Mouse (Mus musculus) embryo, embryonic 9.5 days (tissue): Measurements from ENCODE around the gene Gm38392.
"Not testable (repeated sequence)": the region's sequence is repeated elsewhere in the genome, so short reads cannot be mapped to it uniquely, and the experiment has no call there.

Source experiments
- DNase-seq: peaks from one replicate; pipeline ENCODE4 v3.0.0-alpha.2; 2017; ENCODE audit errors: extremely low spot score

Gm38392 gene

DNA sequence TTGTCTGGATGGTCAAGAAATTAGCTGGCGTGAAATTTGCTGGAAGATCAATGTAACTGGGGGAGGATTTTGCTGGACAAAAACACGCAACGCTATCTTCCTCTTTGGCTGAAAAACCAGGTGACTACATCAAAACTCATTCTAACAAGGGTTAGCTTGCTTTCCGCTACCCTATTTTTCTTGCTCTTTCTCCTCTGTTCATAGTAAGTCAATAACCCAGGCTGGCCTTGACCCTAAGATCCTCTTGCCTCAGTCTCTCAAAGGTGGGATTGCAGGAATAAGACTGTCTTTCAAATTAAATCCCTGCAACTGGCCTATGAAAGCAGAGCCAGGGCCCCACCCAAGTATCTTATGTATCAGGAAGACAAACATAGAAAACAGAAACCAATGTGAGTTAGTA, at the start of gene Gm38392:
Gene Gm38392, minus strand, starts transcription at position 101 of the 400 bp plus-strand sequence.
- no peak for DNase-seq

- peak; percentile 97 for DNase-seq
Observed at GRCm38 (mm10) chr3:88336058-88337013, 49.3 kb upstream of the Gm38392 start, which contains the start of the genes Tmem79 and Smg5. TSS of gene Tmem79 (minus strand) at chr3:88336148. TSS of gene Smg5 (plus strand) at chr3:88336260.

- peak; percentile 45 for DNase-seq
Observed at GRCm38 (mm10) chr3:88335436-88336053, 48.5 kb upstream of the Gm38392 start.

GRCm38 (mm10) chr3:88334902-88335435, 48.0 kb upstream of the Gm38392 start:
- DNase-seq, result no peak

DNA sequence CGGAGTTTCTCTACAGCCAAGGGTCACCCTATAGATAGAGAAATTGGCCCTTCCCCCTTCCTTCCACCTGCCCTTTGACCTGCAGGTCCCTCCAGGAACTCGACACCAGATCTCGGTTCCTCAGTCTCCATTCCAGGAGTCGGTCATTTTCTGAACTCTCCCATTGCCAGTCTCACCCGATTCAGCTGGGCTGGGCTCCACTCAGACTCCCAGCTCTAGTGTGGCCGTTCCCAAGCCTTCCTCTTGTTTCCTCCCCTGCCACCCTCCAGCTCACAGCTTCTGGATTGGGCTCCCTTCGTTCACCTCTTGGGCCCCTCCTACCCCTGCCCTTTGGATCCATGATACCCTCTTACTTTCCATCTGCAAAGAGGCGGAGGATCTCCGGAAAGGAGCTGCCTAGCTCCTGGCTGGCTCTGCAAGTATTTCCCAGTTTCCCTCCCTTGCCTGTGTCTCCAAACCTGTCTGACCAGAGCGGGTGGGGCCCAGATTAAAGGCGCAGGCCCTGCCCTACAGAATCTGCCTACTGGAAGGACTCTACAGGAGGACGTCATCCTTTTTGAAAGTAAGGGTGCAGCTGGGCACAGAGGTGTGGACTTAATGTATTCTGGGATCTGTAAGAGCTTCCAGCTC, 47.1 kb upstream of the Gm38392 start:
- no peak for DNase-seq

DNA sequence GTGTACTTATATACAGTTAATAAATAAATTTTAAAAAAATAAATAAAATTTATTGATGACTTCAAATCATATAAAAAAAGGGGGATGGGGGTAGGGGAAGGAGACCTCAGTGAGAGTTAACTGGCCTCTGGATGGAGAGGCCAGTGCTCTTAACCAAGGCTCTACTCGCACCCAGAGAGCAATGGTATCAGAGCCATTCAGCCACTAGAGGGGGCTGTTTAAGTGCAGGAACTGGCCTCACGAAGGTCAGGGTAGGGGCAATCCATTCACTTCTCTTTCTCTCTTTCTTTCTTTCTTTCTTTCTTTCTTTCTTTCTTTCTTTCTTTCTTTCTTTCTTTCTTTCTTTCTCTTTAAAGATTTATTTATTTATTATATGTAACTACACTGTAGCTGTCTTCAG, 44.3 kb upstream of the Gm38392 start:
- peak; percentile 38 for DNase-seq

GRCm38 (mm10) chr3:88328956-88329355, 41.9 kb upstream of the Gm38392 start:
- DNase-seq, result no peak

DNA sequence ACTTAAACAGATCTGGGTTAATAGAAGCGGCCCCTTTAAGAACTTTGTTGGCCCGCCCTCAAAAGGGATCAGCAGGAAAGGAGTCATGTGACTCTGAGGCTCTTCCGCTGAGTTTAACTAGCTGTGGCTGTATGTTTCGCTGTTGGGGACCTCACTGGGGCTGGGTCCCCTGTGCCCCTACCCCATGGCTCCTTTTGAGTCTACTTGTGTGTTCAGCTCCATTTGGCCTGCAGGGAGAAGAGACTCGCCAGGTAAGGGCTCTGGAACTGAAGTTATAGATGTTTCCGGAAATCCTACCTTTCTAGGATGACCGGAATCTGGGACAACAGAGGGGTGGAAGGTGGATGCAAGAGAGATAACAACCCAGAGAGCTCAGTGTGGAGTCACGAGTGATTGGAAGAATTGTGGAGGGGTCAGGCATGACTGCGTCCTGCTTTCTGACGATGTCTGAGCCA, 38.0 kb upstream of the Gm38392 start, which contains the start of gene Glmp:
Gene Glmp, plus strand, starts transcription at position 73 of the 455 bp plus-strand sequence.
- peak; percentile 48 for DNase-seq

DNA sequence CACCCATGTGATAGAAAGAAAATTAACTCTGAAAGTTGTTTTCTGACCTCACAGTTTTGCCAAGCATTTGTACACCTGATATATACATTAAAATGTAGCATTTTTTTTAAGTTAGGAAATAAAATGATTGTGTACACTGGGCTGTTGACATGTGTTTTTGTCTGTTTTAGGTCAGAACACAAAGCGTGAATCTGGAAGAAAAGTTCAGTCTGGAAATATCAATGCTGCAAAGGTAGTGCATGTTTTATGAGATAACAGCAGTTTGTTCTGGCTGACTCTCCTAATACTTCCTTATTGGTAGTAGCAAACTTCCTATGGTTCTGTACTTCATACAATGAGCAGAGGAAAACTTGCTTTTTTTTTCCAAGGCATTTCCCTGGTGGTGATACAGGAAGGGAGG, 12.2 kb upstream of the Gm38392 start:
- no peak for DNase-seq

- DNase-seq, result no peak
Observed at GRCm38 (mm10) chr3:88297321-88297851, 10.4 kb upstream of the Gm38392 start.

DNA sequence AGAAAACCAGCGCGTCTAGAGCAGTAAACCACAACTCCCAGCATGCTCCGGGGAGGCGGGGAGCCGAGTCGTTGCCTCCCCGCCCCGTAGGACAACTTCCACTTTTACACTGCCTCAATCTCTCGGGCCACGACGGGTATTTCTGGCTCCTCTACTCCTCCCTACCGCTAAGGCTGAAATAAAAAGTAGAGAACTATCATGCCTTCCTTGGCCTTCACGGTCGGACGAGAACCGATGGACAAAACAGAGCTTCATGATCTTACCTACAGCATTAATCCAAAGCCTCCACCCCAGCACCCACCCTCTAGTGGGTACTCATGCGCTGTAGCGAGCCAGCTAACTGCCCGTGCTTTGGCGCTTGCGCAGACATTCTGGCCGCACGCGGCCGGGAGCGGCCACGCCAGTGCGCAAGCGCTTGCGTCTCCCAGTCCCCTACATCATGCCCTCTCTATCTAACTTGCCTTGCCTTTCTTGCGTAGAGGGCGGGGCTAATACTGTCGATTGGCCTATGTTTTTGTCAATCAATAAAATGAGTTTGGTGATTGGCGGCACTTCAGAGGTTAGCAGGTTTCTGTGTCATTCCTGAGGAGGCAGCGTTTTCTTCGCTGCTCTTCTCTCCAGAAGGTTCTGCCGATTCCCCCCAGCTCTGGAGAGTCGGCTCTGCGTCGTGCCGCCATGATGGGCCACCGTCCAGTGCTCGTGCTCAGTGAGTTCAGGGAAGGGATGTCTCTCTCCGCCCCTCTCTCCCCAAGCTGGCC, 9.7 kb upstream of the Gm38392 start, which contains the start of the genes Tsacc and Cct3:
Gene Tsacc, minus strand, starts transcription at position 439 of the 758 bp plus-strand sequence.
Gene Cct3, plus strand, starts transcription at position 556 of the 758 bp plus-strand sequence.
- DNase-seq, result peak; percentile 97

GRCm38 (mm10) chr3:88296110-88296560, 9.1 kb upstream of the Gm38392 start:
- DNase-seq, result no peak

DNA sequence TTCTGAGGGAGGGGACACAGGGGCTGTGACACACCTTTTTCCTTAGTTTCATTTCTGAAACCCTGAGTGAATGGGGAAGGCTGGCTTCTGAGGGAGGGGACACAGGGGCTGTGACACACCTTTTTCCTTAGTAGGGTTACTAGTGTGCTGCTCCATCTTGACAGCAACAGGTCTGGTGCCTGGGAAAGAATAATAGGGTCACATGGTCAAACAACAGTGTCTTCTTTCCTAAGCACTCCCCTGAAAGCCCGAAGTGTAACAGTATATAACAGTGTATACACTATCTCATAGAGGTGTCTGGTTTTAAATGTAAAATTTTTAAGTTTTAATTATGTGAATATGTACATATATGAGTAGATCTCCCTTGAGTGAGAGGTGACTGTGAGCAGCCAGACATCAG, 8.3 kb upstream of the Gm38392 start:
- DNase-seq, result not testable (repeated sequence)

- DNase-seq, result no peak
Observed at GRCm38 (mm10) chr3:88291970-88292369, 5.0 kb upstream of the Gm38392 start.

GRCm38 (mm10) chr3:88288133-88288713, 1.2 kb upstream of the Gm38392 start:
- not testable (repeated sequence) for DNase-seq

GRCm38 (mm10) chr3:88285565-88285895, 1.5 kb downstream of the Gm38392 start:
- not testable (repeated sequence) for DNase-seq

DNA sequence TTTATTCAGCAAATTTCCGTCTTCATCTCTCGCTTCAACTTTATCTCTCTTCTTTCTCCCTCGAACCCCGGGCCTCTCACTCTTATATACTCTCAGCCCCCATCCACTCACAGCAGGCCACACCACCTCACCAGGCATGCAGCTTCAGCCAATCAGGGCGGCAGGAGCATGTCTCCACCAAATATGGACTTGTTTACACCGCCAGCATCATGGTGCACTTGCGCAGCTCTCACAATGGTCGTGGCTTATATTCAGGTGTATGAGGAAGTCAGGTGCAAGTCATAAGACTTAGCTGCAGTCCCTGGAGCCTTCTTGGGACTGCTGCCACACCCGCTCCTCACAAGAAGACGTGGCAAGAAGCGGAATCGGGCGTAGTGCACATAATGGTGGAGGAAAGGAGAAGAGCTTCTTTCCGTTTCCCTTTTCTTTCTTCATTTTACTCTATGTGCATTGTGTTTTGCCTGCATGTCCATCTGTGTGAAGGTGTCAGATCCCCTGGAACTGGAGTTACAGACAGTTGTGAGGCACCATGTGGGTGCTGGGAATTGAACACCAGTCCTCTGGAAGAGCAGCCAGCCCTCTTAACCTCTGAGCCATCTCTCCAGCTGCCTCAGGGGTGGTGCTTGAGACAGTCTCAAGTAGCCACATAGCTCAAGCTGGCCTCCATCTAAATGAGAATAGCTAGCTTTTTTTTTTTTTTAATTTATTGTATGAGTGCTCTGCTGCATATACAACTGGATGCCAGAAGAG, 2.0 kb downstream of the Gm38392 start:
- not testable (repeated sequence) for DNase-seq

DNA sequence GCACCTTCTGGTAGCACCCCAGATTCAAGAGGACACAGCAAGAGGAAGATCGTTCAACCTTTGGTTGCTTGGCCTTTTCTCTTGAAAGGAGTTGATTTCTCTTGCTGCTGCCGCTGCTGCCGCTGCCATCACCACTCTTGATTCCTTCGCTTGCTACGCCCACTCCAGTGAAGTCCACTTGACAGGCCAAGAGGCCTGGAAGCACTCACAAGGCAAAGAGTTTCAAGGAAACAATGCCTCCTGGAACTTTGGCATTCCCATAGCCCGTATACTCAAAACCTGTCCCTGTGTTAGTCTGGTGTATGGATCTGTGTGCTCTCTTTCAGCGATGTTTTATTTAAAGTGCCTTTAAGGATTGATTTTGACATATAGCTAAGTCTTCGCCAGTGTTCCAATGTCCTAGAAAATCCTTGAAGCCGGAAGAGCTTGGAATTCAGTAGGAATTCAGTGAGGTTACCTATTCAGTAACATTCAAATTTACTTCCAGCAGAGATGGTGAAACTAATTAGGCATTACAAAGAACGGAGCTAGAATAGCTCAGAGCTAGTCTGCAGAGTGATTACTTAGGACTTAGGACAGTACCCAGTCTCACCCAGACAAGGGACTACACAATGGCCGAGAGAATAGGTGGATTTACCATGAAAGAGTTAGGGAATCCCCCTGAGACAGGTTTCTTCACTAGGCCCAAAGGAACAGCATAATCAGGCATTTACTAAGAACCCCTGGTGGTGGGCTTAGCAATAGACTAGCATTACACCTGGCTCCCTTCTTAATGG, 5.7 kb downstream of the Gm38392 start:
- not testable (repeated sequence) for DNase-seq

GRCm38 (mm10) chr3:88280035-88280434, 7.0 kb downstream of the Gm38392 start:
- DNase-seq, result no peak
